Mouse (Mus musculus) forebrain, embryonic 14.5 days (tissue): ENCODE data around the gene Myh6. TPM values are rescaled to one million over a fixed set of nuclear protein-coding genes. Genes with fewer than 3 reads are reported as not detected.

Experiments used
- ATAC-seq: fragments of 200-750 bp; cut with Nextera tagmentation; 2 replicates; pipeline ENCODE4 v1.8.0; 2017; ENCODE audit warnings: mild to moderate bottlenecking, moderate library complexity
- DNase-seq: peaks from one replicate; pipeline ENCODE4 v3.0.0-alpha.2; 2015; ENCODE audit warnings: low spot score
- H3K27ac ChIP-seq: fragments of 300-500 bp; sonication (generic); 2 replicates; pipeline ENCODE4 v1.5.1; 2014; ENCODE audit warnings: low read depth, mild to moderate bottlenecking, control low read depth, low read length, moderate library complexity
- H3K27me3 ChIP-seq: fragments of 300-500 bp; sonication (generic); replicated peaks from 2 replicates; pipeline ENCODE4 v1.6.1; 2014; ENCODE audit warnings: low read length, control low read depth, mixed read lengths; ENCODE audit not compliant: control insufficient read depth, insufficient read depth
- H3K36me3 ChIP-seq: fragments of 300-500 bp; sonication (generic); 2 replicates; pipeline ENCODE4 v1.6.1; 2014; ENCODE audit warnings: low read length, control low read depth; ENCODE audit not compliant: control insufficient read depth, insufficient read depth
- H3K4me1 ChIP-seq: fragments of 300-500 bp; sonication (generic); 2 replicates; pipeline ENCODE4 v1.6.1; 2014; ENCODE audit warnings: antibody characterized with exemption, low read length, control low read depth; ENCODE audit not compliant: control insufficient read depth, insufficient read depth
- H3K4me2 ChIP-seq: fragments of 300-500 bp; sonication (generic); 2 replicates; pipeline ENCODE4 v1.6.1; 2014; ENCODE audit warnings: mild to moderate bottlenecking, control low read depth, low read length
- H3K4me3 ChIP-seq: fragments of 300-500 bp; sonication (generic); 2 replicates; pipeline ENCODE4 v1.5.1; 2014; ENCODE audit warnings: low read depth, low read length, control low read depth
- H3K9ac ChIP-seq: fragments of 300-500 bp; sonication (generic); 2 replicates; pipeline ENCODE4 v1.6.1; 2014; ENCODE audit warnings: mild to moderate bottlenecking, low read length, control low read depth, moderate library complexity
- H3K9me3 ChIP-seq: fragments of 300-500 bp; sonication (generic); replicated peaks from 2 replicates; pipeline ENCODE4 v1.6.1; 2016; ENCODE audit warnings: low read length, control low read depth, mixed read lengths; ENCODE audit not compliant: control insufficient read depth
- WGBS: fragments of 180-500 bp; shearing (Covaris S2); extraction: QIAGEN DNeasy Blood & Tissue Kit; methylation state at CpG from one replicate; pipeline ENCODE4 v1.1.7; 2014; 5-methylcytosine and 5-hydroxymethylcytosine counted together
- polyA plus RNA-seq: library from polyadenylated mRNA; unstranded; fragments of >200 nt; fragmentation: Nextera tagmentation; extraction: Ambion mirVana; gene quantifications from 2 replicates; pipeline ENCODE4 v1.2.1, GENCODE M21; 2014

The Myh6 gene
- polyA plus RNA-seq, 1 experiment from 2014 or later: 1.2 TPM

- peaks cover 12% of the 10 kb centered on the region for H3K9me3 ChIP-seq
- WGBS: 4% methylated on average over 7 of the region's 7 CpGs
- H3K4me1 ChIP-seq: peaks cover 18% of the 10 kb centered on the region
- H3K36me3 ChIP-seq: peaks cover 11% of the 10 kb centered on the region
- ATAC-seq: peak; percentile 71
- H3K4me3 ChIP-seq: peak overlapping the region; percentile 47
- DNase-seq: peak; percentile 85
- no peaks in the 10 kb centered on the region for H3K27me3 ChIP-seq
- peak overlapping the region; percentile 93 for H3K4me2 ChIP-seq
- H3K27ac ChIP-seq: peak overlapping the region; percentile 97
- H3K9ac ChIP-seq: peak overlapping the region; percentile 87
Observed at GRCm38 (mm10) chr14:54924641-54925348, 41.9 kb downstream of the Myh6 start.

- H3K27me3 ChIP-seq: no peaks in the 10 kb centered on the region
- H3K9ac ChIP-seq: no peak overlapping the region
- DNase-seq: no peak
- H3K36me3 ChIP-seq: peaks cover 51% of the 10 kb centered on the region
- peaks cover 12% of the 10 kb centered on the region for H3K9me3 ChIP-seq
- H3K4me2 ChIP-seq: no peak overlapping the region
- WGBS: 94% methylated on average over 16 of the region's 16 CpGs
- no peak overlapping the region for H3K27ac ChIP-seq
- peaks cover 3% of the 10 kb centered on the region; the same call in 1 of the 2 replicates for H3K4me1 ChIP-seq
- no peak for ATAC-seq
- H3K4me3 ChIP-seq: no peak overlapping the region
Observed at GRCm38 (mm10) chr14:54920076-54920685, 46.5 kb downstream of the Myh6 start.

DNA sequence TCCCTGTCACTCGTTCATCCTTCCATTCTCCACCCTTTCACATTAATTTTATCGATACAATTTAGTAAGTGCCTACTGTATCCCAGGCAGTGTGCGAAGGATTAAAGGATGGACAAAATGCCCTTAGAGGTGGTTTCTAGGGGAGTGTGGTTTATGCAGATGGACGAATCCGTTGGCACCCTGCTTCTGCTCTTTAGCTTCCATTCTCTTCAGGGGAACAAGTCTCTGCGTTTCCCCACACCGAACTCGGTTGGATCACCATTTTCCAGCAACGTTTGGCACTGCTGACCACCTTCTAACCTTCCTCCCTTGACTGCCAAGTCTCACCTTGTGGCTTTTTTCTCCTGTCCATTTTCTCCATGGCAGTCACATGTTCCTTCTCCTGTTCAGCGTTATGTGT lies 53.4 kb downstream of the Myh6 start:
- H3K9ac ChIP-seq: peak overlapping the region; percentile 98
- no peaks in the 10 kb centered on the region for H3K27me3 ChIP-seq
- peak; percentile 32 for ATAC-seq
- no peak for DNase-seq
- 18% methylated on average over 10 of the region's 10 CpGs for WGBS
- no peaks in the 10 kb centered on the region for H3K9me3 ChIP-seq
- peak overlapping the region; percentile 95 for H3K4me2 ChIP-seq
- H3K4me3 ChIP-seq: peak overlapping the region; percentile 96
- peaks cover 9% of the 10 kb centered on the region; the same call in 1 of the 2 replicates for H3K4me1 ChIP-seq
- H3K27ac ChIP-seq: peak overlapping the region; percentile 82
- H3K36me3 ChIP-seq: peaks cover 49% of the 10 kb centered on the region

- H3K9me3 ChIP-seq: no peaks in the 10 kb centered on the region
- peak within 1 kb of the TSS; percentile 98 for H3K9ac ChIP-seq
- H3K4me1 ChIP-seq: peaks cover 9% of the 10 kb centered on the region; the same call in 1 of the 2 replicates
- peak within 1 kb of the TSS; percentile 95 for H3K4me2 ChIP-seq
- H3K4me3 ChIP-seq: peak within 1 kb of the TSS; percentile 96
- peaks cover 50% of the 10 kb centered on the region for H3K36me3 ChIP-seq
- H3K27me3 ChIP-seq: no peaks in the 10 kb centered on the region
- DNase-seq (peak; percentile 96), ATAC-seq (peak; percentile 97)
- WGBS: 0% methylated on average over 28 of the region's 28 CpGs
- peak within 1 kb of the TSS; percentile 82 for H3K27ac ChIP-seq
Observed at GRCm38 (mm10) chr14:54912886-54913285, 53.8 kb downstream of the Myh6 start, which contains the start of gene Slc22a17. Gene Slc22a17, minus strand, starts transcription at chr14:54913132.

- DNase-seq: peak; percentile 31
- Histone ChIP-seq H3K27ac (peak overlapping the region; percentile 82), H3K9me3 (no peaks in the 10 kb centered on the region), H3K4me2 (peak overlapping the region; percentile 95), H3K36me3 (peaks cover 50% of the 10 kb centered on the region), H3K4me1 (peaks cover 9% of the 10 kb centered on the region; the same call in 1 of the 2 replicates), H3K4me3 (peak overlapping the region; percentile 96), H3K27me3 (no peaks in the 10 kb centered on the region), H3K9ac (peak overlapping the region; percentile 98)
- WGBS: 2% methylated on average over 57 of the region's 69 CpGs
- peak; percentile 68 for ATAC-seq
Observed at GRCm38 (mm10) chr14:54912109-54912850, 54.4 kb downstream of the Myh6 start.

DNA sequence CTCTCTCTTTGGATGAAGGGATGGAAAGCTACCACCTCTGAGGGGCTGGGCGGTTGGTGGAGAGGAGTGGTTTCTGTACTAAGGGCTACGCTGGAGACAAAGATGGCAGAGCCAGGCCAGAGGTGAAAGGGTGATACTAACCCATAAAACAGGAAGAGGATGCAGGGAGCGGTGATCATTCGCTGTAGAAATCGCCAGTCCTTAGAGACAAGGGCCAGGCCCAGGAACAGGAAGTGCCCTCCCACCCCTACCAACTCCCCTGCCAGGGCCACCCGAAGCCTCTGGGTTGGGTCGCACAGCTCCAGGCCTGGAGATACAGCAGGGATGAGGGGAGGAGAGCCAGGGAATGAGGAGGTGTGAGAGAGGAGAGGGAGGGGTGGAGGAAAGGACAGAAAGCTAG lies 58.0 kb downstream of the Myh6 start:
- Histone ChIP-seq H3K4me1 (peaks cover 9% of the 10 kb centered on the region; the same call in 1 of the 2 replicates), H3K9ac (no peak overlapping the region), H3K27me3 (no peaks in the 10 kb centered on the region), H3K9me3 (no peaks in the 10 kb centered on the region), H3K4me2 (no peak overlapping the region), H3K36me3 (peaks cover 55% of the 10 kb centered on the region), H3K27ac (no peak overlapping the region), H3K4me3 (no peak overlapping the region)
- ATAC-seq: no peak
- 87% methylated on average over 7 of the region's 7 CpGs for WGBS
- DNase-seq: no peak

GRCm38 (mm10) chr14:54903641-54904040 lies 63.1 kb downstream of the Myh6 start:
- Histone ChIP-seq H3K9me3 (no peaks in the 10 kb centered on the region), H3K36me3 (peaks cover 40% of the 10 kb centered on the region), H3K4me2 (no peak overlapping the region), H3K9ac (no peak overlapping the region), H3K4me3 (no peak overlapping the region), H3K27me3 (no peaks in the 10 kb centered on the region), H3K4me1 (no peaks in the 10 kb centered on the region), H3K27ac (no peak overlapping the region)
- no peak for DNase-seq
- WGBS: 89% methylated on average over 4 of the region's 4 CpGs
- ATAC-seq: no peak

DNA sequence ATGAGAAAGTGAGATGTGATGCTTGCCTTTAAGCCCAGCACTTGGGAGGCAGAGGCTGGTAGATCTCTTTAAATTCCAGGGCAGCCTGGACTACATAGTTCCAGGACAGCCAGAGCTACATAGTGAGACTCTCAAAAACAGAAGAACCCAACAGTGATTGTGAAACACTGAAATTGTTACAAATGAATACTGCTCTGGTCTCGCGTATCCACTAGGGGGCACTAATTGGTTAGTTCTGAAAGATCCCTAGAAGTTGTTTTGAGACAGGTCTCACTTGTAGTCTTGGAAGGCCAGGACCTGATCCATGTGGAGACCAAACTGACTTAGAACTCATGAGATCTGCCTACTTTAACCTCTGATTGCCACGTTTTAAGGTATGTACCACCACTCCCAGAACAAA lies 66.3 kb downstream of the Myh6 start:
- Histone ChIP-seq H3K4me3 (no peak overlapping the region), H3K9me3 (no peaks in the 10 kb centered on the region), H3K9ac (no peak overlapping the region), H3K27me3 (no peaks in the 10 kb centered on the region), H3K36me3 (peaks cover 42% of the 10 kb centered on the region), H3K4me1 (peaks cover 7% of the 10 kb centered on the region), H3K27ac (no peak overlapping the region), H3K4me2 (no peak overlapping the region)
- ATAC-seq: peak; percentile 69
- WGBS: under 1% methylated on average over 3 of the region's 3 CpGs
- DNase-seq: peak; percentile 94
